Mouse (Mus musculus): ENCODE results near the gene Syce1l.
A peak's percentile ranks its signal among the peaks of the same experiment; 100 is the strongest.

Gene Syce1l

DNA sequence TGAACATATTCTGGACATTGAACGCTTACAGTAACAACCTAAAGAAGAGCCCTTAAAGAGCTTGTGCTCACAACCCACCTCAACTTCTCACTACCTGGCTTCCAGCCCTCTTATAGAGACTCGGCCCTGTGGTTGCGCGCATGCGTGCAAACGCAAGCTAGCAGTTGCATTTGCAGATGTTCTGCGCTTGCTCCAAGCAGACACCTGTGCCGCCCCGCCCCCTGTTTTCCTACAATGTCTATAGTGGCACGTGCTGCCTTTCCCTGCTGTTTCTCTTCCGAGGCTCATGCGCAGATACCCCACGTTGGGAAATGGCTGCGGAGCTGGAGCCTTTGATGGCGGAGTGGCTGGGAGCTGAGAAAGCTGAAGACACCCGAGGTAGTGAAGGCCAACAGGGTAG is at the start of gene Syce1l:
Gene Syce1l (plus strand): TSS at position 288 of the 400 bp plus-strand sequence.
- no peak for DNase-seq (ENCODE audit: low read depth, low spot score)

DNA sequence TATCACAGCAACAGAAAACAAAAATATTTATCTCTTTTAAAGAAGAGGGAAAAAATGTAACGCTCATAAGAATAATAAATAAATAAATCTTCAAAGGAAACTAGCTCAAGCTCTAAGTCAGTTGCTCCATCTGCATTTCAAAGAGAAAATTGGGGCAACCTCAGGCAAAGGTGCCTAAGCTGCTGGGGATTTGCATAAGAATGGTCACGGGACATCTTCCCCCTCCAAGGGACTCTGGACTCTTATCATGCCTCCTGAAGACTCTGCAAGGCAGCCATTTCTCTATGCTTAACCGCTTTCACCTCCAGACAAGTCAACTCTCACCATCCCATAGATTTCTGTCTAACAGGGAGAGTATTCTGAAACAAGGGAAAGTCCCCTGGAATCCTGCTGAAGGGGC is 44.6 kb upstream of the Syce1l start:
- DNase-seq (ENCODE audit: low read depth, low spot score), result no peak

- DNase-seq (ENCODE audit: low read depth, low spot score), result peak; percentile 62
Measured at GRCm38 (mm10) chr8:113632634-113633033, 10.4 kb upstream of the Syce1l start.

GRCm38 (mm10) chr8:113634161-113634560 is 8.9 kb upstream of the Syce1l start:
- DNase-seq (ENCODE audit: low read depth, low spot score), result no peak

- peak; percentile 97 for DNase-seq (ENCODE audit: low read depth, low spot score)
Measured at GRCm38 (mm10) chr8:113634670-113635591, 8.1 kb upstream of the Syce1l start, which contains the start of gene Mon1b. Gene Mon1b, plus strand, starts transcription at chr8:113635587.

- DNase-seq (ENCODE audit: low read depth, low spot score), result peak; percentile 94
Measured at GRCm38 (mm10) chr8:113635592-113636279, 7.3 kb upstream of the Syce1l start.

DNA sequence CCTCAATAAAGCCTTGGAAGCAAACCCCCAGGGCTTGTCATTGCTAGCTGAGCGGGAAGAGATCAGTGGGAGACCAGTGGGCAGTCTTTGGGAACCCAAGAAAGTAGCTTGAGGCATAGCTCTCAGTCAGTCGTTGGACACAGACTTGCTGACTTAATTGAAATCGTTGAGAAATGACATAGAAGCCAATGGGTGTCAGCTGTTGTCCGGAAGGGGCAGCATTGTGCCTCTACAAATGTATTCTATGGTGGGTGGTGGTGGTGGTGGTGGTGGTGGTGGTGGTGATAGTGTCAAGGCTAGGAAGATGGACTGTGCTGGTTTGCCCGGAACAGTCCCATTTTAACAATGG is 6.8 kb upstream of the Syce1l start:
- DNase-seq (ENCODE audit: low read depth, low spot score), result peak; percentile 37

DNA sequence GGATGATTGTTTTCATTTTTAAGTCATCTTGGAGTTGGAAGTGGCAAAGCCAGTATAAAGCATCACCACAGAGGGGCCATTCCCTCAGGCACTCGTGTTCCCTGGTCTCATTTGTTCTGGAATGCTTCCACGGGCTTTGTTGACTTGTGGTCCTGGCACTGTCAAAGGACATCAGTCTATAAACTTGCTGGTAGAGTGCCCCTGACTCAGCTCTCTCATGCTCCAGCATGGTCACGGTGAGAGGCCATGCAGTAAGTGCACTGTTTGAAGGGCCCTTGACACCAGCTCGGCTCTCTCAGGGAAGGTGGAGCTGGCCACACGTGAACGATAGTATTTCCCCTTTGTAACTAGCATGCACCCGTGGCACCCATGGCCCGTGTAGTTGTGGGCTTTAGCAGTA is 2.7 kb upstream of the Syce1l start:
- DNase-seq (ENCODE audit: low read depth, low spot score), result no peak

- DNase-seq (ENCODE audit: low read depth, low spot score), result no peak
Measured at GRCm38 (mm10) chr8:113643479-113644210, 632 bp downstream of the Syce1l start.

- no peak for DNase-seq (ENCODE audit: low read depth, low spot score)
Measured at GRCm38 (mm10) chr8:113645220-113645619, 2.2 kb downstream of the Syce1l start.

DNA sequence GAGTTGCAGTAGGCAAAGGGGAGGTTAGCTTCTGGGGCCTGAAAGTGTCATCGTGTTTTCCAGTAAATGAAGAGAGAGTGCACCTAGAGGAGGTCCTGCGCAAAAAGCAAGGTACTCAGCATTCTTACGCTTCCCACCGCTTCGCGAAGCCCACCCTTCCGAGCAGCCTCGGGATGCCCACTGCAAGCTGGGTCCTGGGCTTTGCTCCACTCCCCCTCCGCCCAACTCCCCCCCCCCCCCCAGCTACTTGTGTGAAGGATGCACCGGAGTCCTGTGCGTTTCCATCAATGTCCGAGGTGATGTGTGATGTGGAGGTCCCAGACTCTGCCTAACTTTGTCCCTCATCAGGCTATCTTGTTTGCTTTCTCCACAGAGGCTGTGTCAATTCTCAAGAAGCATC is 9.4 kb downstream of the Syce1l start:
- DNase-seq (ENCODE audit: low read depth, low spot score), result no peak

DNA sequence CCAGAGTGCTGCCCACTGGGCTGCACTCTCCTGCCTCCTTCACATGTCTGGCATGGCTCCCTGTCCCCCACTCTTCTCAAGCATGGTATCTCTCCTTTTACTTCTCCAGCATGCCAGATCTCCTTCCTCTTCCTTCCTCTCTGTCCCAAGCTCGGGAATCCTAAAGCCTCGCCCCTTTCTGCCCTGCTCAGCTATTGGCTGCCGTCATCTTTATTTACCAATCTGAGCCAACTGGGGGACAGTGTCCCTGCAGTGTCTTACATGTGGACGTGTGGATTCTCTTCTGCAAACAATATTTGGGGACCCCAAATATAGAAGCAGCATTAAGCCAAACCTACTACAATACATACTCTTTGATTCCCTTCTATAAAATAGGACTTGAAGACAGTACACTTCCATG is 10.1 kb downstream of the Syce1l start:
- DNase-seq (ENCODE audit: low read depth, low spot score), result no peak

GRCm38 (mm10) chr8:113656154-113656553 is 13.1 kb downstream of the Syce1l start:
- DNase-seq (ENCODE audit: low read depth, low spot score), result peak; percentile 73

DNA sequence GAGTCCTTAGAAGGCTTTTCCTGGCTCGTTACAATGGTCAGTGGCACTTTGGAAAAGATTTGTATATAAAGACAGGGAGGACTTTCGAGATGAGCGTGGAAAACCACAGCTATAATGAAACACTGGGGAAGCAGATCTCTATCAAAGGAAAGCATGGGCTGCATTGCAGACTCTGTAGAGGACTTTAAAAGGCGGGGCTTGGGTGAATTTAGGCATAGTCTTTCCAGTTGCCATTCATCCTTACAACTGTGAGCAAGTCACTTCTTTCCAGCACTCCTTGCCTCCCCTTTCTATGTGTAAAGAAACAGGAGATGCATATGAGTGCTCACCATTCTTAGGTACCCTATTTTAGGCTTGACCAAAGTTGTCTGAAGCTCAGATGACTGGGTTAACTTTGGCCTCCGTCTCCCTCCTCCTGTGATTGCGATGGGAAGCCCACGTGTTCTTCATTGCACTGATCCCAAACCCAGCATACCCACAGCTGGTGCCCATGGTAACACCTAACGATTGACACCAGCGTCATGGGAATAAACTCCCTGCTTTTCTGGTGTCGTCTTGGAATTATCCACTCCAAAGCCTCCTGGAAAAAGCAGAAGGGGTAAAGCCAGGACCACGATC is 13.8 kb downstream of the Syce1l start:
- DNase-seq (ENCODE audit: low read depth, low spot score), result no peak

DNA sequence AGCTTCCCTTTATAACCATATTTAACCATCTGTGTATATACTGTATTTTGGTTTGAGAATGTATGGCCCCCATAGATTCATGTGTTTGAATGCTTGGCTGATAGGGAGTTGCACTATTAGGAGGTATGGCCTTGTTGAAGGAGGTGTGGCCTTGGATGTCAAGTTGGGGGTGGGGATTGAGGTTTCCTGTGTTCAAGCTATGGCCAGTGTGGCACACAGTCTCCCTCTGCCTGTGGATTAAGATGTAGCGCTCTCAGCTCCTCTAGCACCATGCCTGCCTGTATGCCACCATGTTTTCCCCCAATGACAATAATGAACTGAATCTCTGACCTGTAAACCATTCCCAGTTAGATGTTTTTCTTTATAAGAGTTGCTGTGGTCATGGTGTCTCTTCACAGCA is 17.1 kb downstream of the Syce1l start:
- DNase-seq (ENCODE audit: low read depth, low spot score), result peak; percentile 40

GRCm38 (mm10) chr8:113664544-113664943 is 21.5 kb downstream of the Syce1l start:
- DNase-seq (ENCODE audit: low read depth, low spot score), result peak; percentile 78

GRCm38 (mm10) chr8:113665036-113665435 is 22.0 kb downstream of the Syce1l start:
- DNase-seq (ENCODE audit: low read depth, low spot score), result no peak

DNA sequence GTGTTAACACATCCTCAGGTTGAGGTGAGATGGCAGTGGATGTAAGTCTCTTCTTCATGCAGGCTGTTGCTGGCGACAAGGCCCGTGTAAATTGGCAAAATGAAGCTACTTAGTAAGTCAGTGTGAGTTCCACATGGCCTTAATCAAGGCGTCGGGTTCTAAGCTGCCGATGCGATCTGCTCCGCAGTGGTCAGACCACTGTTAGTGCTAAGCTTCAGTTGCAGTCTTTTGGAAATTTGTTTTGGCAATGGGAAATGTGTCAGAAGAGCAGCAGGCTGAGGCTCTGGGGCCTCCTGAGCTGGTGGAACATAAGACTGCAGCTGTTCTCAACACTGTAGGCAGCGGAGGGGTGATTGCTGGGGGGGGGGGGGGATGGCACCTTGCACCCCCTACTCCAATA is 22.9 kb downstream of the Syce1l start:
- no peak for DNase-seq (ENCODE audit: low read depth, low spot score)

DNA sequence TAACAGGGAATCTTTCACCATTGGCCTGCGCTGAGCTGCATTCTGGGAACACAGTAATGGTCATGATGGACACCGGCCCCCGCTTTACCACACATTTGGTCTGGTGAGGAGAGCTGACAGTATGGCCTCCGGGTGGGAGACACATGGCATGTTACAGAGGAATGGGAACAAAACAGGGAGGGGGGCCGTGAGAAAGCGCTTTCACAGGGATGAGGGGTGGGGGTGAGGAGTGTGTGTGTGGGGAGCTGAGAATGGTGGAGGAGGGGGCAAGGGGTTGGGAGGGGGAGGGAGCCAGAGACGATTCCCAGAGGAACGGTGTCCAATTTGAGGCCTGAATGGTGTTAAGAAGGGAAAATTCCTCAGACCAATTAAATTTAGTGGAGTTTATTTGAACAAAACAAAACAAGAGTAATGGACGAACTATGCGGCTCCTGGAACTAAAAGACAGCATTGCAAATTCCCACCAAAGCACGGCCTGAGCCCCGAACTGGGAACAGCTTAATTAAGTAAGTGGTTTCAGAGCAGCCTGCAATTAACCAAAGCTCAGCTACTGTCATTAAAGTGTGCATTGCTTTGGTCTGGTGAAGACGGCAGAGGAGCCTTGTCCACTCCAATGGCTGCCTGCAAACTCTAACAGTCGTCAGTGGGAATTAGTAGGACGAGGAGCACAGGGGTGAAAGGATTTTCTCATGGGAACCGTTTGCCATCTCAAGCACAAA is 23.9 kb downstream of the Syce1l start:
- no peak for DNase-seq (ENCODE audit: low read depth, low spot score)

GRCm38 (mm10) chr8:113669924-113670323 is 26.9 kb downstream of the Syce1l start:
- DNase-seq (ENCODE audit: low read depth, low spot score), result peak; percentile 16
